Mouse (Mus musculus): Measurements from ENCODE around the gene Atp2b4. TPM values are rescaled to one million over a fixed set of nuclear protein-coding genes. Genes with fewer than 3 reads are reported as not detected.

The Atp2b4 gene
- polyA plus RNA-seq, 1 experiment: 22.8 TPM

GRCm38 (mm10) chr1:133656811-133657210, 144.0 kb downstream of the Atp2b4 start:
- Histone ChIP-seq H3K27me3 (ENCODE audit: control insufficient read depth, insufficient read depth, low read length) (no peaks in the 10 kb centered on the region), H3K27ac (ENCODE audit: control insufficient read depth, insufficient read depth, low read depth, low read length) (no peak overlapping the region), H3K36me3 (ENCODE audit: control insufficient read depth, insufficient read depth, low read length) (no peaks in the 10 kb centered on the region; the same call in 1 of the 2 replicates), H3K4me1 (ENCODE audit: control insufficient read depth, insufficient read depth, low read length) (peaks cover 2% of the 10 kb centered on the region; the same call in 1 of the 2 replicates), H3K4me3 (ENCODE audit: control insufficient read depth, low read depth, low read length) (no peak overlapping the region)
- TF ChIP-seq POLR2A (IDR thresholded peaks at IDR 0.05; ENCODE audit: control insufficient read depth, low read depth, low read length) (no peak), CTCF (IDR thresholded peaks at IDR 0.05; ENCODE audit: control insufficient read depth, insufficient read depth, insufficient replicate concordance, low read depth, low read length) (no peak)

- no peak for TF ChIP-seq POLR2A (IDR thresholded peaks at IDR 0.05; ENCODE audit: control insufficient read depth, low read depth, low read length)
- no peak for TF ChIP-seq CTCF (IDR thresholded peaks at IDR 0.05; ENCODE audit: control insufficient read depth, insufficient read depth, insufficient replicate concordance, low read depth, low read length)
- H3K4me3 ChIP-seq (ENCODE audit: control insufficient read depth, low read depth, low read length): no peak overlapping the region
- no peaks in the 10 kb centered on the region; the same call in 1 of the 2 replicates for H3K36me3 ChIP-seq (ENCODE audit: control insufficient read depth, insufficient read depth, low read length)
- peaks cover 2% of the 10 kb centered on the region; the same call in 1 of the 2 replicates for H3K4me1 ChIP-seq (ENCODE audit: control insufficient read depth, insufficient read depth, low read length)
- H3K27ac ChIP-seq (ENCODE audit: control insufficient read depth, insufficient read depth, low read depth, low read length): no peak overlapping the region
- H3K27me3 ChIP-seq (ENCODE audit: control insufficient read depth, insufficient read depth, low read length): no peaks in the 10 kb centered on the region
Measured at GRCm38 (mm10) chr1:133653033-133653432, 147.8 kb downstream of the Atp2b4 start.

GRCm38 (mm10) chr1:133650288-133651055, 150.4 kb downstream of the Atp2b4 start:
- Histone ChIP-seq H3K36me3 (ENCODE audit: control insufficient read depth, insufficient read depth, low read length) (peaks cover 1% of the 10 kb centered on the region; the same call in 1 of the 2 replicates), H3K4me1 (ENCODE audit: control insufficient read depth, insufficient read depth, low read length) (peaks cover 2% of the 10 kb centered on the region; the same call in 1 of the 2 replicates), H3K27me3 (ENCODE audit: control insufficient read depth, insufficient read depth, low read length) (no peaks in the 10 kb centered on the region), H3K4me3 (ENCODE audit: control insufficient read depth, low read depth, low read length) (no peak overlapping the region), H3K27ac (ENCODE audit: control insufficient read depth, insufficient read depth, low read depth, low read length) (no peak overlapping the region)
- TF ChIP-seq CTCF (IDR thresholded peaks at IDR 0.05; ENCODE audit: control insufficient read depth, insufficient read depth, insufficient replicate concordance, low read depth, low read length) (no peak), POLR2A (IDR thresholded peaks at IDR 0.05; ENCODE audit: control insufficient read depth, low read depth, low read length) (no peak)

Other genes with a start within 250 kb of the Atp2b4 start
- gene Snrpe, start 190.8 kb downstream of the Atp2b4 start, polyA plus RNA-seq (2012; rRNA removed): 34.5 and 45.3 TPM in 2 replicates
- gene Zbed6, start 140.2 kb downstream of the Atp2b4 start, polyA plus RNA-seq (2012; rRNA removed): 1.3 and 2.0 TPM in 2 replicates
- gene Gm38394, start 139.7 kb downstream of the Atp2b4 start, polyA plus RNA-seq (2012; rRNA removed): 1.2 and 1.3 TPM in 2 replicates
- gene Lax1, start 110.9 kb downstream of the Atp2b4 start, polyA plus RNA-seq (2012; rRNA removed): 0.41 and 0.62 TPM in 2 replicates
- gene Optc, start 107.0 kb upstream of the Atp2b4 start, polyA plus RNA-seq (2012; rRNA removed): 0.86 and 1.5 TPM in 2 replicates
- 4.3 and 4.7 TPM in 2 replicates for gene Prelp, start 120.4 kb upstream of the Atp2b4 start, polyA plus RNA-seq (2012; rRNA removed)
- gene Fmod, start 236.2 kb upstream of the Atp2b4 start, polyA plus RNA-seq (2012; rRNA removed): 3.6 and 5.1 TPM in 2 replicates